Mouse (Mus musculus) testis, adult 2 months (tissue): Measurements from ENCODE around the gene Ccr4. TPM values are rescaled to one million over a fixed set of nuclear protein-coding genes. Genes with fewer than 3 reads are reported as not detected.

Experiments
- H3K27ac ChIP-seq: fragments of 200-500 bp; 2 replicates; pipeline ENCODE4 v1.5.1; 2012; ENCODE audit warnings: low read depth, low read length; ENCODE audit not compliant: control insufficient read depth, insufficient read depth
- H3K27me3 ChIP-seq: fragments of 200-500 bp; 2 replicates; pipeline ENCODE4 v1.6.1; 2012; ENCODE audit warnings: mild to moderate bottlenecking, low read length, moderate library complexity; ENCODE audit not compliant: control insufficient read depth, insufficient read depth
- H3K36me3 ChIP-seq: fragments of 200-500 bp; 2 replicates; pipeline ENCODE4 v1.6.1; 2012; ENCODE audit warnings: mild to moderate bottlenecking, low read length; ENCODE audit not compliant: control insufficient read depth, insufficient read depth
- H3K4me1 ChIP-seq: fragments of 200-500 bp; 2 replicates; pipeline ENCODE4 v1.6.1; 2012; ENCODE audit warnings: low read length; ENCODE audit not compliant: control insufficient read depth, insufficient read depth
- H3K4me3 ChIP-seq: fragments of 200-500 bp; 2 replicates; pipeline ENCODE4 v1.5.1; 2012; ENCODE audit warnings: low read depth, mild to moderate bottlenecking, low read length, moderate library complexity, mixed read lengths; ENCODE audit not compliant: control insufficient read depth
- CTCF ChIP-seq: fragments of 200-500 bp; IDR thresholded peaks from 2 replicates; pipeline ENCODE4 v1.5.1; 2012; ENCODE audit warnings: low read depth, mild to moderate bottlenecking, inconsistent platforms, low read length, moderate library complexity; ENCODE audit not compliant: control insufficient read depth, insufficient read depth, insufficient replicate concordance
- POLR2A ChIP-seq: fragments of 200-500 bp; IDR thresholded peaks from 2 replicates; pipeline ENCODE4 v1.6.1; 2012; ENCODE audit warnings: low read depth, mild to moderate bottlenecking, inconsistent platforms, low read length, moderate library complexity; ENCODE audit not compliant: control insufficient read depth
- polyA plus RNA-seq: library from polyadenylated mRNA; depleted of rRNA; stranded (reverse); fragments of >200 nt; gene quantifications from 2 replicates; pipeline ENCODE4 v1.2.3, GENCODE M21; 2012

The Ccr4 gene
- polyA plus RNA-seq, 1 experiment, result 9.2 TPM

DNA sequence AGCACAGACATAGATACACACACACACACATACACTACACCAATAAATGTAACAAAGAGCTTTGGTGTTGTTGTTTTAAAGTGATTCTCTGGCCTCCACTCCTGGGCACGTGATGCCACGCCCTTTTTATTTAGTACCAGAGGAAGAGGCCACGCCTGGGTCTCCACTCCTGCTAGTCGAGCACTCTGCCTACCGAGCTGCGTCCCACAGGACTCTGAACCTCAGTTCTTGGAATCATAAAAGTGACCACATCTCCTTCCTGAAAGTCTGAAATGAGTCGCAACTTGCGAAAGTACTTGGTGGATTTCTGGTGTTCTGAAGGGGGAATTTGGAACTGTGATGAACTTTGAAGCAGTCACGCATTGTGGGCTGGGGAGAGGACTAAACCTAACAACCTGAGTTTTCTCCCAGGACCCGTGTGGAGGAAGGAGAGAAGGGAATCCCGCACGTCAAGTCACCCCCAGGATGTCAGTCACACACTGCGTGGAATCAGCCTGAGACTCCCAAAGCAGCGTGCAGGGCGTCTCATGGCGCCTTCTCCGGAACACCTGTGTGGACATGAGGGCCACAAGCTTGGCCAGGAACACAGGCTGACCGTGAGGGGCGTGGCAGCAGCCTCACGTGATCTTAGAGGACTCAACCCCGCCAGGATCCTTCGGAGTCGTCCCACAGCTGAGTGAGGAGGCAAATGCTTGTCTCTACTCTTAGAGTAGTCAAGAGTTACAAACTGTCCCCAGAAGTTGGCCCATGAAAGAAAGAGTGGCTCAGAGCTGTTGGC is 17.0 kb downstream of the Ccr4 start:
- H3K4me1 ChIP-seq, result peaks cover 2% of the 10 kb centered on the region; the same call in 1 of the 2 replicates
- no peaks in the 10 kb centered on the region for H3K27me3 ChIP-seq
- no peak for TF ChIP-seq CTCF
- TF ChIP-seq POLR2A, result no peak

DNA sequence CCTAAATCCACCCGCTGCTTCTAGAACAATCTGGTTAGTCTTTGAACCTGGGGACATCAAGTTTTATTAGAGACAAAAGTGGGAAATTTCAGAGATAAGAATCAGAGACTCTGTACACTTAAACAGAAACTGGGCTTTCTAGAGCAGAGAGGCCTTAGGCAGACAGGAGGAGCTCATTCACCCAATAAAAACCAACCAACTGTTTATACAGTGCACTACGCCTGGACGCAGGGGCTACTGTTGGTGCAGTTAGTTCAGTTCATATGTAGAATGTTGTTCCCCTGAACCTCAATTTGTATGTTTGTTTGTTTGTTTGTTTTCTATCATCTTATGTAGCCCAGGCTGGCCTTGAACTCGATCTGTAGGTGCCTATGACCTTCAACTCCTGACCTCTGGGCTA is 17.9 kb downstream of the Ccr4 start:
- Histone ChIP-seq H3K27ac (no peak overlapping the region), H3K36me3 (no peaks in the 10 kb centered on the region), H3K4me3 (no peak overlapping the region), H3K4me1 (peaks cover 2% of the 10 kb centered on the region; the same call in 1 of the 2 replicates), H3K27me3 (no peaks in the 10 kb centered on the region)
- no peak for TF ChIP-seq CTCF
- TF ChIP-seq POLR2A, result no peak

More for the DNA sequence above, 17.0 kb downstream of the Ccr4 start:
- no peaks in the 10 kb centered on the region for H3K36me3 ChIP-seq
- H3K27ac ChIP-seq, result no peak overlapping the region
- no peak overlapping the region for H3K4me3 ChIP-seq

DNA sequence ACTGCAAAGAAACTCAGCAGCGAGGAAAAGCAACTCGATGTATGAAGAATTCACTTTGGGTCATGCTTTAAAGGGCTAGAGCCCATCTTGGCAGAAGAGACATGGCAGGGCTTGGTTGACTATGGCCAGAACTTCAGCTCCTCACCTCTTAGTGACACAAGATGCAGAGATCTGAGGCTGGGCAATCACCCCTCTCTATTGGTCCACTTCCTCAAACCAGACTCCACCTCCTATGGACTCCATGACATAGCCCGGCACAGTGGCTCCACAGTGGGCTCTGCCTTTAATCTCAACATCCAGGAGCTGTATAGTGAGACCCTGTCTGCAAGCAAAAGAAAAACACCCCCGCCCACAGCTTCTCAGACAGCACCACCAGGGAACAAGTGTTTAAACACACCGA is 19.9 kb downstream of the Ccr4 start:
- TF ChIP-seq CTCF (no peak), POLR2A (no peak)

DNA sequence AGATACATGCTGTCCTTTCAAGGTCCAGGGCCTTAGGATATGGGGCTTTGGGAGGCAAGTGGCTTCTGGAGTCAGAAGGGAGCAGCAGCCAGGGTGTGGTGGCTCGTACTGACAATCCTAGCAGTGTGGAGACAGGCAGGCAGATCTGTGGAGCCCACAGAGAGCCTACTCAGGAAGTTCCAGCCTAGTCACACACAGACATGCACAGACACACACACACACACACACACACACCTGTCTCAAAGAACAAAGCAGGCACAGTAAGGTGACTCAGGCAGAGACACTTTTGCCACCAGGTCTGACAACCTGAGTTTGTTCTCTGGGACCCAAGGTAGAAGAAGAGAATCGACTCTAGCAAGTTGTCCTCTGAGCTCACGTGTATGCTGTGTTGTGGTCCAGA is 23.8 kb downstream of the Ccr4 start:
- TF ChIP-seq POLR2A (no peak), CTCF (no peak)
- H3K4me3 ChIP-seq, result no peak overlapping the region
- H3K27ac ChIP-seq, result no peak overlapping the region
- H3K27me3 ChIP-seq, result no peaks in the 10 kb centered on the region
- H3K36me3 ChIP-seq, result no peaks in the 10 kb centered on the region
- H3K4me1 ChIP-seq, result no peaks in the 10 kb centered on the region

More for the DNA sequence above, 19.9 kb downstream of the Ccr4 start:
- H3K4me1 ChIP-seq, result peaks cover 2% of the 10 kb centered on the region; the same call in 1 of the 2 replicates
- no peak overlapping the region for H3K27ac ChIP-seq
- no peaks in the 10 kb centered on the region for H3K36me3 ChIP-seq
- no peak overlapping the region for H3K4me3 ChIP-seq
- H3K27me3 ChIP-seq, result no peaks in the 10 kb centered on the region

DNA sequence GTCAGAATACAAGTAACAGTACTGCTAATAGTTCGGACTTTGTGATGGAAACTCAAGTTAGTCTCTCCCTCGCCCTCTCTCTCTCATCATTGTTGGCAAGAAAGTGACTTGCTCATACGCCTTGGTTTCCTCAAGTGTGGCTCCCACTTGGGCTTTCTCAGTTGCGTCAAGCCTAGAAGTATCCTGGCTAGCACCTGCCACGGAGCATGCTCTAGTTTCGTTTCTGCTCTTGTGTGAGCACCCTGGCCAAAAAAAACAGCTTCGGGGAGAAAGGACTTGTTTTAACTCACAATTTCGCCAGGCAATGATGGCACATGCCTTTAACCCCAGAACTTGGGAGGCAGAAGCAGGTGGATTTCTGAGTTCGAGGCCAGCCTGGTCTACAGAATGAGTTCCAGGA is 27.7 kb downstream of the Ccr4 start:
- H3K27me3 ChIP-seq, result no peaks in the 10 kb centered on the region
- no peak overlapping the region for H3K27ac ChIP-seq
- no peaks in the 10 kb centered on the region for H3K36me3 ChIP-seq
- TF ChIP-seq POLR2A, result no peak
- no peak for TF ChIP-seq CTCF
- no peaks in the 10 kb centered on the region for H3K4me1 ChIP-seq
- H3K4me3 ChIP-seq, result no peak overlapping the region

DNA sequence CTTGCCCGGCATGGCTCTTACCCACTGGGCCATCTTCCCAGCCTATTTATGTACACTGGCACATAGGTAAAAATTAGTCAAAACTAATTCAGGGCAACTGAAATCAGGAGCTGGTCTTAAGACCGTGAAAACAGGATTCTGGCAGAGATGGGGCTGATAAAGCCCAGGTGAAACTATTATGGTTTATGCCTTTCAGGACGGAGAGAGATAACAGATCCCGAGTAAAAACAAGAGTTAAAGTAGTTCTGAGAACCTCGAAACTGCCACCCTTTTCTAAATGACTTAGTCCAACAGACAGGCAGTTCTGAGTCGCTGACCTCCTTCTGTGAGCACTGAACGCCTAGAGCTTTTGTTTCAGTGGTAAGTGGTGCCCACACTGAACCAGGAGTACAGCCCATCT is 32.8 kb downstream of the Ccr4 start:
- no peaks in the 10 kb centered on the region for H3K36me3 ChIP-seq
- no peaks in the 10 kb centered on the region for H3K4me1 ChIP-seq
- no peak overlapping the region for H3K27ac ChIP-seq
- no peaks in the 10 kb centered on the region for H3K27me3 ChIP-seq
- TF ChIP-seq POLR2A (no peak), CTCF (no peak)
- no peak overlapping the region for H3K4me3 ChIP-seq

DNA sequence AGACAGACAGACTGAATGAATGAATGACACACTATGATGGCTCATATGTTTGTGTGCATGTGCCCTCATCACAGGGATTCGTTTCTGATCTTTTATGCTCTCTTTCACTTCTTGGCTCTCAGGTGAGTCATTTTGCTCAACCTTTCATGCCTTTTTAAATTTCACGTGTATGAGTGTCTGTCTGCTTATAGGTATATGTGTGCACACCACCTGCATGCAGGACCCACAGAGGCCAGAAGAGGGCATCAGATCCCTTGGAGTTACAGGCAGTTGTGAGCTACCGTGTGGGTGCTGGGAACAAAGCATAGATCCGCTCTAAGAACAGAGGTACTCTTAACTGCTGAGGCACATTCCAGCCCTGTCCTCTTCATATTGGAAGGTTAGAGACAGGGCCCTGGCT is 36.0 kb downstream of the Ccr4 start:
- Histone ChIP-seq H3K4me1 (no peaks in the 10 kb centered on the region; the same call in none of the 2 replicates), H3K4me3 (no peak overlapping the region), H3K27ac (no peak overlapping the region), H3K27me3 (no peaks in the 10 kb centered on the region), H3K36me3 (no peaks in the 10 kb centered on the region)
- no peak for TF ChIP-seq POLR2A
- no peak for TF ChIP-seq CTCF

DNA sequence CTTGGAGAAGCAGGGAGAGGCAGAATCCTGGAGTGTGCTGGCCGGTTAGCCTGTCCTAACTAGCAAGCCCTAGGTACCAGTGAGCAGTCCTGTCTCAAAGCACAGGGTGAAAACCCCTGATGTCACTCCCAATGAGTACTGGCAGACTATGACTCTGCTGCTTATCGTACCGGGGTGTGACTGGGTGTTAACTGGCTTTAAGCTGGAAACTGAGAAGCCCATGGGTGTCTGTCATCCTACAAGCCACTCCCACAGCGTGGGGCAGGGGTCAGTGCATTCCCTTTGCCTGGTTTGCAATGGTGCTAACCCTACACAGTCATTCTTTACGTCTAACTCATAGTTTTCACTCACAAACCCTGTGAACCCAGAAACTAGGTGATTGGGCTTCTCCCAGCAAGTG is 36.5 kb downstream of the Ccr4 start:
- TF ChIP-seq CTCF, result no peak
- no peak for TF ChIP-seq POLR2A
- H3K4me3 ChIP-seq, result no peak overlapping the region
- H3K4me1 ChIP-seq, result no peaks in the 10 kb centered on the region; the same call in none of the 2 replicates
- H3K36me3 ChIP-seq, result no peaks in the 10 kb centered on the region
- no peaks in the 10 kb centered on the region for H3K27me3 ChIP-seq
- H3K27ac ChIP-seq, result no peak overlapping the region
